Mouse (Mus musculus) testis, postnatal 10 days (tissue): ENCODE data around the gene Umad1.

Experiments
- DNase-seq: peaks from one replicate; pipeline ENCODE4 v3.0.0; 2021; ENCODE audit warnings: low spot score

Umad1 gene

GRCm38 (mm10) chr6:8368198-8368864, 109.2 kb downstream of the Umad1 start:
- DNase-seq, result no peak

GRCm38 (mm10) chr6:8370624-8371023, 111.5 kb downstream of the Umad1 start:
- DNase-seq, result no peak

GRCm38 (mm10) chr6:8373051-8373450, 114.0 kb downstream of the Umad1 start:
- DNase-seq, result no peak

GRCm38 (mm10) chr6:8373851-8374250, 114.8 kb downstream of the Umad1 start:
- no peak for DNase-seq

GRCm38 (mm10) chr6:8374290-8374689, 115.2 kb downstream of the Umad1 start:
- no peak for DNase-seq

GRCm38 (mm10) chr6:8374712-8375111, 115.6 kb downstream of the Umad1 start:
- no peak for DNase-seq

GRCm38 (mm10) chr6:8376351-8376750, 117.3 kb downstream of the Umad1 start:
- no peak for DNase-seq

- no peak for DNase-seq
These were observed 118.6 kb downstream of the Umad1 start for GRCm38 (mm10) chr6:8377667-8378066.

- no peak for DNase-seq
These were observed 130.2 kb downstream of the Umad1 start for GRCm38 (mm10) chr6:8389307-8389706.

- DNase-seq, result no peak
These were observed 131.2 kb downstream of the Umad1 start for GRCm38 (mm10) chr6:8390296-8390695.

- no peak for DNase-seq
These were observed 131.8 kb downstream of the Umad1 start for GRCm38 (mm10) chr6:8390935-8391334.

GRCm38 (mm10) chr6:8393029-8393428, 133.9 kb downstream of the Umad1 start:
- no peak for DNase-seq

GRCm38 (mm10) chr6:8394044-8394443, 135.0 kb downstream of the Umad1 start:
- no peak for DNase-seq

GRCm38 (mm10) chr6:8395061-8395460, 136.0 kb downstream of the Umad1 start:
- no peak for DNase-seq

- no peak for DNase-seq
These were observed 138.2 kb downstream of the Umad1 start for GRCm38 (mm10) chr6:8397252-8397651.

GRCm38 (mm10) chr6:8399710-8400109, 140.6 kb downstream of the Umad1 start:
- no peak for DNase-seq

- no peak for DNase-seq
These were observed 144.0 kb downstream of the Umad1 start for GRCm38 (mm10) chr6:8403127-8403526.

GRCm38 (mm10) chr6:8405844-8406243, 146.8 kb downstream of the Umad1 start:
- no peak for DNase-seq

GRCm38 (mm10) chr6:8408332-8408731, 149.2 kb downstream of the Umad1 start:
- DNase-seq, result no peak

- no peak for DNase-seq
These were observed 150.8 kb downstream of the Umad1 start for GRCm38 (mm10) chr6:8409865-8410264.

- DNase-seq, result no peak
These were observed 153.9 kb downstream of the Umad1 start for GRCm38 (mm10) chr6:8412845-8413598.

GRCm38 (mm10) chr6:8414020-8414419, 154.9 kb downstream of the Umad1 start:
- no peak for DNase-seq

GRCm38 (mm10) chr6:8415823-8416222, 156.7 kb downstream of the Umad1 start:
- DNase-seq, result no peak
